Mouse (Mus musculus) hindbrain, embryonic 11.5 days (tissue): ENCODE measurements around the gene Cyp19a1. TPM values are rescaled to one million over a fixed set of nuclear protein-coding genes. Genes with fewer than 3 reads are reported as not detected.

Experiments used
- ATAC-seq: fragments of 200-750 bp; cut with Nextera tagmentation; 2 replicates; pipeline ENCODE4 v1.8.0; 2017; ENCODE audit warnings: mild to moderate bottlenecking, moderate TSS enrichment, moderate library complexity; ENCODE audit not compliant: low FRiP score
- DNase-seq: peaks from one replicate; pipeline ENCODE4 v3.0.0-alpha.2; 2015; ENCODE audit warnings: low spot score
- H3K27ac ChIP-seq: fragments of 300-500 bp; sonication (generic); 2 replicates; pipeline ENCODE4 v1.5.1; 2014; ENCODE audit warnings: mild to moderate bottlenecking, low read depth, low read length
- H3K27me3 ChIP-seq: fragments of 300-500 bp; sonication (generic); 2 replicates; pipeline ENCODE4 v1.6.1; 2014; ENCODE audit warnings: mild to moderate bottlenecking, low read length, moderate library complexity, mixed read lengths; ENCODE audit not compliant: control insufficient read depth, insufficient read depth
- H3K36me3 ChIP-seq: fragments of 300-500 bp; sonication (generic); 2 replicates; pipeline ENCODE4 v1.6.1; 2014; ENCODE audit warnings: mild to moderate bottlenecking, low read length, moderate library complexity, mixed read lengths; ENCODE audit not compliant: control insufficient read depth, insufficient read depth
- H3K4me1 ChIP-seq: fragments of 300-500 bp; sonication (generic); replicated peaks from 2 replicates; pipeline ENCODE4 v1.6.1; 2014; ENCODE audit warnings: low read length, mixed read lengths; ENCODE audit not compliant: control insufficient read depth, insufficient read depth
- H3K4me2 ChIP-seq: fragments of 300-500 bp; sonication (generic); replicated peaks from 2 replicates; pipeline ENCODE4 v1.6.1; 2014; ENCODE audit warnings: mild to moderate bottlenecking, low read depth, low read length
- H3K4me3 ChIP-seq: fragments of 300-500 bp; sonication (generic); 2 replicates; pipeline ENCODE4 v1.5.1; 2014; ENCODE audit warnings: low read depth, low read length
- H3K9ac ChIP-seq: fragments of 300-500 bp; sonication (generic); 2 replicates; pipeline ENCODE4 v1.6.1; 2014; ENCODE audit warnings: low read depth, low read length
- H3K9me3 ChIP-seq: fragments of 300-500 bp; sonication (generic); 2 replicates; pipeline ENCODE4 v1.6.1; 2016; ENCODE audit warnings: low read length; ENCODE audit not compliant: control insufficient read depth
- WGBS: fragments of 180-500 bp; shearing (Covaris S2); extraction: QIAGEN DNeasy Blood & Tissue Kit; methylation state at CpG from one replicate; pipeline ENCODE4 v1.1.7; 2014; 5-methylcytosine and 5-hydroxymethylcytosine counted together
- polyA plus RNA-seq: library from polyadenylated mRNA; unstranded; fragments of >200 nt; fragmentation: Nextera tagmentation; extraction: Ambion mirVana; gene quantifications from 2 replicates; pipeline ENCODE4 v1.2.1, GENCODE M21; 2014

Gene Cyp19a1
- polyA plus RNA-seq: not detected in 2 replicates

DNA sequence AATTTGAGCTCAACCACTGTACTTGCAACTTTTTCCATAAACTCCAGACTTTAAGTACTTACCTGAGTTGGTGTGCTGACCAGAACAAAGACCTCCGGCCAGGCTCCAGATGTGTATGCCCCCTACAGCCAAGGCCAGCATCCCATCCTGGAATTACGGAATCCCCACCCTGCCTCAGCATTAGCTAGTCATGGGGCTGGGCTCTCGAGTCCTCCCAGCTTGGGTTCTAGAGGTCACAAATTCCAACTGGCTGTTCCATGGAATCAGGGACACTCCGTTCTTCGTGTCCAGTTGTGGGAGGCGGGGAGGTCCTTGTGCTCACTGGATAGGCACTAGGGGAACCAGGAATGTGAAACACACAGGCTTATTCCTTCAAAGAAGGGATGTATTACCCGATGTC lies at the start of gene Cyp19a1:
Gene Cyp19a1, minus strand, starts transcription at position 101 of the 400 bp plus-strand sequence.
- Histone ChIP-seq H3K4me1 (no peaks in the 10 kb centered on the region), H3K27me3 (no peaks in the 10 kb centered on the region), H3K27ac (no peak within 1 kb of the TSS), H3K36me3 (no peaks in the 10 kb centered on the region), H3K4me3 (no peak within 1 kb of the TSS), H3K9me3 (no peaks in the 10 kb centered on the region), H3K4me2 (no peak within 1 kb of the TSS), H3K9ac (no peak within 1 kb of the TSS)
- ATAC-seq (no peak), DNase-seq (no peak)
- 90% methylated on average over 7 of the region's 7 CpGs for WGBS

DNA sequence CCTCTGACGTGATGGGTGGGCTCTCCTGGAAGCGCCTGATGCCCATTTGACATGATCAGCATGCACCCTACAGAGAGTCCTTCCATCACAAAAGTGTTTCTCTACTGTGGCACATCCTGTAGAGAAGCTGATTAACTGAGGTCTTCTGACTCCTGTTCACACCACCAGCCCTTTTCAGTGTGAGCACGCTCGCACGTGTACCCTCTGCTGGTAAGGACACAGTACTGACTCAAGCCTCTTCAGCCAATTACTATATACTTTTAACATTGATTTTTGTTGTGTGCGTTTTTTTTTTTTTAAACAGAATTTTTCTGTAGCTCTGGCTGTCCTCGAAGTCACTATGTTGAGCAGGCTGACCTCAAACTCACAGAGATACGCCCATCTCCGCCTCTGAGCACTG lies 48.5 kb upstream of the Cyp19a1 start:
- no peak overlapping the region for H3K4me3 ChIP-seq
- DNase-seq (no peak), ATAC-seq (no peak)
- H3K27ac ChIP-seq: no peak overlapping the region
- H3K9me3 ChIP-seq: no peaks in the 10 kb centered on the region
- H3K4me2 ChIP-seq: no peak overlapping the region
- H3K4me1 ChIP-seq: no peaks in the 10 kb centered on the region
- 70% methylated on average over 9 of the region's 9 CpGs for WGBS
- H3K36me3 ChIP-seq: no peaks in the 10 kb centered on the region
- H3K27me3 ChIP-seq: no peaks in the 10 kb centered on the region
- H3K9ac ChIP-seq: no peak overlapping the region

DNA sequence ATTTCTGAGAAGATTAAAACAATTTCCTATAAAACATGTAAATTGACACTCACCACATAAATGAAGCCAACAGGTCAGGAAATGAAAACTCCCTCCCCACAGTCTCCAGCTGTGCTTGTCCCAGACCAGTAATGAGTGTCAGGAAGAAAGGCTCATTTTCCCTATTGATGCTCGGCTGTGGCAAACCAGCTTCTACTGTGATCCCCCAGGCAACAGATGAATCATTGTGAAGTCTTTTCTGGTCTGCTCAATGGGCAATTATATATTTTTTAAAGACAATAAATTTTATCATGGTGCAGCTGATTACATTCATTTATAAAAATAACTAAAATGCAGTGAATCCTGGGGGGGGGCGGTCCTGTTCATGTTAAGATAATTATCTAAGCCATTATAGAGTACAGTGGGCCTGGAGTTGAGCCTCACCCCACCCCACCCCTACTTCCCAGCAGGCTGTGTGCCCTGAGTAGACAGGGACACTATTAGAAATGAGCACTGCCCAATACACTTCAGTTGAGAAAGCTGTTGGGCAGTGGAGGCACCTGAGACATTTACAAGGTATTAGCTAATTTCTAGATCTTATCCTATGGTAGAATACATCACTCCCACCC lies 40.9 kb upstream of the Cyp19a1 start:
- Histone ChIP-seq H3K4me1 (no peaks in the 10 kb centered on the region), H3K4me3 (no peak overlapping the region), H3K36me3 (no peaks in the 10 kb centered on the region), H3K27ac (no peak overlapping the region), H3K27me3 (no peaks in the 10 kb centered on the region), H3K9me3 (no peaks in the 10 kb centered on the region), H3K9ac (no peak overlapping the region), H3K4me2 (no peak overlapping the region)
- ATAC-seq: no peak
- WGBS: 43% methylated on average over 2 of the region's 2 CpGs
- DNase-seq: no peak

DNA sequence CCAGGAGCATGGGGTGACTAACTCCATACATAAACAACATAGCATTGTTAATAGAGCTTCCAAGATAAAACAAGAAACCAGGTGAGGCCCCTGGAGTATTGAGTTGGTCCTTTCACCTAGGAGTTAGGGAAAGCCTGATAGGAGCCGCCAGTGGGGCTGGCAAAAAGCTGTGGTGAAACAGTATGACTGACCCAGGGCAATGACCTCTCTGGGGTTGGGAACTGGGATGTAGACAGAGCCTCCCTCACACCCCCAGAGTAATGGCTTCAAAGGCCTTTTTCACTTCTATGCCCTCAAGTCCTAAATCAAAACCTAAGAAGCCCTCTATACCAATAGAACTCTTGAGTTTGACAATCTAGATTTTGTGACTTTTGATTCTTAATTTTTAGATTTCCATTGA lies 40.3 kb upstream of the Cyp19a1 start:
- H3K27ac ChIP-seq: no peak overlapping the region
- H3K36me3 ChIP-seq: no peaks in the 10 kb centered on the region
- no peaks in the 10 kb centered on the region for H3K9me3 ChIP-seq
- H3K4me3 ChIP-seq: no peak overlapping the region
- WGBS: 60% methylated on average over 1 of the region's 1 CpGs
- no peak for DNase-seq
- no peak overlapping the region for H3K4me2 ChIP-seq
- H3K4me1 ChIP-seq: no peaks in the 10 kb centered on the region
- no peak for ATAC-seq
- H3K9ac ChIP-seq: no peak overlapping the region
- no peaks in the 10 kb centered on the region for H3K27me3 ChIP-seq

DNA sequence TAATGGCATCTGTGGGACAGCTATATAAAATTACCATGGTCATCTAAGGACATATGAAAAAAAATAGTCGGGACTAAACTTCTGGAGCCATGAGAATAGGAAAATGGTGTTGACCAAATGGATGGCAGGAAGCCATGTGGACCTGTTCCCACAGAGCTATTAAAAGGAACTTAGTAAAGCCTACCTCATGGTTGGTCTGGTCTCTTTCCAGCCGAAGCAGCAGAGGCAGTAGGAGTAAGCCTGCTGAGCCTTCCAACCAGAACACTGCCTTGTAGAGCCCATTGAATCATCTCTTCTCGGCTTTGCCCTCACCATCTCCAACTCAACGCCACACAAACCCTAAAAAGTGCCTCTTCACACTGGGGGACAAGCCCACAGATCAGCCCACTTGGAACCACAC lies 33.3 kb upstream of the Cyp19a1 start:
- DNase-seq (no peak), ATAC-seq (no peak)
- Histone ChIP-seq H3K9me3 (no peaks in the 10 kb centered on the region), H3K4me3 (no peak overlapping the region), H3K9ac (no peak overlapping the region), H3K27ac (no peak overlapping the region), H3K4me2 (no peak overlapping the region), H3K4me1 (no peaks in the 10 kb centered on the region), H3K36me3 (no peaks in the 10 kb centered on the region), H3K27me3 (no peaks in the 10 kb centered on the region)
- 84% methylated on average over 4 of the region's 4 CpGs for WGBS

DNA sequence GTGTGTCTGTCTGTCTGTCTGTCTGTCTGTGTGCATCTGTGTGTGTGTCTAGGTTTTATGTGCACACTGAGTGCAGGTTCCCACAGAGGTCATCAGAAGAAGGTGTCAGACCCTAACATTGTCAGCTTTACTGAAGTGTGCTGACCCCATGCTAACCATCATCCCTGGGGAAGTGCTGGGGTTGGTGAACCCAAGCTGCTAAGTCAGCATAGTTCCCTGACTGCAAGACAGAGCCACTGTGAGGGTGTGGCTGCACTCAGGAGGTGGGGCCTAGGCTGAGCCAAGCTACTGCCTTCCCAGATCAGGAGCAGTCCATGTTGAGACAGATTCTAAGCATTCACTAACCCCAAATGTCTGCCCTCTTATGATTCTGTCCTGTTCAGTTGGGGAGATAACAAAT lies 31.9 kb upstream of the Cyp19a1 start:
- Histone ChIP-seq H3K27me3 (no peaks in the 10 kb centered on the region), H3K4me3 (no peak overlapping the region), H3K9ac (no peak overlapping the region), H3K36me3 (no peaks in the 10 kb centered on the region), H3K27ac (no peak overlapping the region), H3K9me3 (no peaks in the 10 kb centered on the region), H3K4me1 (no peaks in the 10 kb centered on the region), H3K4me2 (no peak overlapping the region)
- no peak for ATAC-seq
- no peak for DNase-seq

DNA sequence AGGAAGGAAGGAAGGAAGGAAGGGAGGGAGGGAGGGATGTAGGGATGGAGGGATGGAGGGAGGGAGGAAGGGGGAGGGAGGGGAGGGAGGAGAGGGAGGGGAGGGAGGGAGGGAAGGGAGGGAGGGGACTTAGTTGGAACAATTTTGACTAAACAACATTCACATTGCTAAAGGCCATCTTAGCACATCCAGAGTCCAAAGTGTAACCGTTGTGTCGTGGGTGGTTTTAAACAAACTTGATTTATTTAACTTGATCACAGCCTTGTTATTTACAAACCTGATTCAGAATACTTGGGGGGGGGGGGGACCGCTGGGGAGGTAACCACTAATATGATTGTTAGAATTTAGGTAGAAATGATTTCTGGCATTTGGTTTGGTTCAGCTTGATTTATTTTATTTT lies 31.5 kb upstream of the Cyp19a1 start:
- no peaks in the 10 kb centered on the region for H3K9me3 ChIP-seq
- no peak overlapping the region for H3K4me2 ChIP-seq
- ATAC-seq (no peak), DNase-seq (no peak)
- 83% methylated on average over 2 of the region's 3 CpGs for WGBS
- H3K9ac ChIP-seq: no peak overlapping the region
- no peak overlapping the region for H3K27ac ChIP-seq
- H3K36me3 ChIP-seq: no peaks in the 10 kb centered on the region
- no peaks in the 10 kb centered on the region for H3K27me3 ChIP-seq
- no peak overlapping the region for H3K4me3 ChIP-seq
- H3K4me1 ChIP-seq: no peaks in the 10 kb centered on the region

DNA sequence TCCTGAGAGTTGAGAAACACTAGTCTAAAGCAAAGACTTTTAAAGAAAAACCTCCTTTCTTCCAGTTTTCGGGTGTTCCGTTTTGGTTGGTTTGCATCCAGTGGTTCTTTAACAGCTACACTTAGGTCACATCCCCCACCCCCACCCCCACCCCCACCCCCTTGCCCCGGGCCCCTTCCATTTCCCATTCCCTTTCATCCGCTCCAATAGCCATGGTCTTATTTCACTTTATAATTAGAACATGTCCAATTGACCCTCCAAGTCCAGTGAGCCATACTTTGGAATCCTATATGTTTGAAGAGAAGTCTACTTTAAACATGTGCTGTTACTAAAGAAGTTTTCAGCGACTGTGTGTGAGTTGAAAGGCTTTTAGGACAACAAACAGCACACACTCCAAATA lies 19.9 kb upstream of the Cyp19a1 start:
- WGBS: 54% methylated on average over 5 of the region's 5 CpGs
- H3K27me3 ChIP-seq: peaks cover 6% of the 10 kb centered on the region; the same call in 1 of the 2 replicates
- no peak overlapping the region for H3K27ac ChIP-seq
- no peaks in the 10 kb centered on the region for H3K4me1 ChIP-seq
- no peak overlapping the region for H3K4me3 ChIP-seq
- ATAC-seq (no peak), DNase-seq (no peak)
- no peaks in the 10 kb centered on the region for H3K36me3 ChIP-seq
- no peak overlapping the region for H3K4me2 ChIP-seq
- no peaks in the 10 kb centered on the region for H3K9me3 ChIP-seq
- H3K9ac ChIP-seq: no peak overlapping the region

DNA sequence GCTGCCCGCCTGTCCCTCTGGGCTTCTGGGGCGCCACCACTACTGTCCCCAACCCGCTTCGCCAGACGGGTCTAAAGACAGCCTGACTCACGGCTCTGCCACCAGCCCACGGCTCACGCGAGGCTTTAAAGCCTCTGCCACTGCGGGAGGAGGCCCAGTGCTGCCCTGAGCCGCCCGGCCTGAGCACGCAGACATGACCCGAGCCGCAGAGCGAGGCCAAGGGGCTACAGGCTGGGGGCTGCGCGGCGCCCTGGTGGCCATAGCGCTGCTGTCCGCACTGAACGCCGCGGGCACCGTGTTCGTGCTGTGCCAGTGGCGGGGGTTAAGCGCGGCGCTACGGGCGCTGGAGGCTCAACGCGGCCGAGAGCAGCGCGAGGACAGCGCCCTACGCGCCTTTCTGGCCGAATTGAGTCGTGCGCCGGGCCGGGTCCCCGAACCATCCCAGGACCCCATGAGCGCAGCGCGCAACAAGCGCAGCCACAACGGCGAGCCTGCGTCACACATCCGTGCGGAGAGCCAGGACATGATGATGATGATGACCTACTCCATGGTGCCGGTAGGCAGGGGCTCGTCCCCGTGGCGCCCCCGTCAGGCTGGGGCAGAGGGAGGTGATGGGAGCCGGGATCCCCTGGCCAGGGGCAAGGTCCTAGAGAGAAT lies 18.5 kb upstream of the Cyp19a1 start, which contains the start of gene Gldn:
Gene Gldn, plus strand, starts transcription at position 156 of the 657 bp plus-strand sequence.
- ATAC-seq: peak; percentile 78
- 2% methylated on average over 61 of the region's 61 CpGs for WGBS

More for the DNA sequence above, 18.5 kb upstream of the Cyp19a1 start, which contains the start of gene Gldn:
- H3K9ac ChIP-seq: peak within 1 kb of the TSS; percentile 38
- H3K9me3 ChIP-seq: no peaks in the 10 kb centered on the region
- peaks cover 6% of the 10 kb centered on the region; the same call in 1 of the 2 replicates for H3K27me3 ChIP-seq
- H3K36me3 ChIP-seq: no peaks in the 10 kb centered on the region
- H3K27ac ChIP-seq: no peak within 1 kb of the TSS
- H3K4me3 ChIP-seq: peak within 1 kb of the TSS; percentile 40
- peak within 1 kb of the TSS; percentile 92 for H3K4me2 ChIP-seq
- H3K4me1 ChIP-seq: no peaks in the 10 kb centered on the region
- peak; percentile 63 for DNase-seq
